Mouse (Mus musculus): ENCODE results near the gene Asic5. TPM values are rescaled to one million over a fixed set of nuclear protein-coding genes. Genes with fewer than 3 reads are reported as not detected.

Gene Asic5
- polyA plus RNA-seq, 1 experiment from 2014 or later, result 0.12 TPM

DNA sequence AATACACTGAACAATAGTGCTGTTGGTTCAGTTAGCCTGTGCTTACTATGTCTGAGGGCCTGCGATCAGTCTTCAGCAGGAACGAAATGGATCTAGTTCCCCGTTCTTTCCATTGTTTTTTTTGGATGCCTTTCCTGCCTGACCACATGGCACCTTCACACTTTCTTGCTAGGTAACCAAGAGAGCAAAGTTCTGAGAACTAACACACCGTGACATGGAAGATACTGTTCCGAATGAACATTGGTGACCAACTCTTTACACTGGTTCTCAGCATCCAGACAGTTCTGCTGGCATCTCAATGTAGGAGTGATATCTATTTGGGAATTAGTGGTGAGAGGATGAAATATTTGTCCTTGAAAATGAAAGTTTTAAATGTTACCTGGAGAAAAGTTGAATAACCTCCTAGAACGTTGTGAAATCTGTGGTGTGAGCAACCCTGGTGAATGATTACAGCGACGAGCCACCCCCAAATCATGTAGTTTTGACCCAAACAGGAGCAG is 40.4 kb downstream of the Asic5 start:
- no peak for ATAC-seq
- Histone ChIP-seq H3K27ac (no peak overlapping the region), H3K4me1 (replicated peaks) (no peaks in the 10 kb centered on the region), H3K4me3 (replicated peaks) (no peak overlapping the region), H3K9ac (replicated peaks) (no peak overlapping the region), H3K36me3 (no peaks in the 10 kb centered on the region), H3K27me3 (no peaks in the 10 kb centered on the region), H3K9me3 (no peaks in the 10 kb centered on the region), H3K4me2 (replicated peaks) (no peak overlapping the region)
- WGBS, result 90% methylated on average over 8 of the region's 8 CpGs

- H3K27ac ChIP-seq, result no peak overlapping the region
- no peaks in the 10 kb centered on the region for H3K4me1 ChIP-seq (replicated peaks)
Observed at GRCm38 (mm10) chr3:82023065-82023464, 41.0 kb downstream of the Asic5 start.

DNA sequence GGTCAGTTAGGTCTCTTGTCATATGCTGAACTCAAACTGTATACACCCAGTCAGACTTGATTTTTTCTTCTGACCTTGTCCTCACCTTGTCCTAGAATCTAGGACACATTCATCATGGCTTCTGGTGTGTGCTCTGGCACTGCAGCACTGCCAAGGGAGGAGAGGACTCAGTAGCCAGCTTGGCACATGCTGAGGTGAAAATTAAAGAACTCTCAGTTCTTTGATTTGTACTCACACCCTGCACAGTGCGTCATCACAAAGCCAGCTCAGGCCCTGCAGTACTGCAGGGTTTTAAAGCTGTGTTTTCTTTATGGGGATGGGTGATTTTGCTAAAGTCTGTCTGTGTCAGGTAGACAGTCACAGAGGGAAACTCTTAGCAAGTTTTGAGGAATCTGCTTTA is 45.2 kb downstream of the Asic5 start:
- Histone ChIP-seq H3K27me3 (no peaks in the 10 kb centered on the region), H3K27ac (no peak overlapping the region), H3K4me3 (replicated peaks) (no peak overlapping the region), H3K36me3 (no peaks in the 10 kb centered on the region), H3K9me3 (no peaks in the 10 kb centered on the region), H3K9ac (replicated peaks) (no peak overlapping the region), H3K4me2 (replicated peaks) (no peak overlapping the region), H3K4me1 (replicated peaks) (no peaks in the 10 kb centered on the region)
- ATAC-seq, result no peak
- WGBS, result 89% methylated on average over 1 of the region's 1 CpGs

More at GRCm38 (mm10) chr3:82023065-82023464, 41.0 kb downstream of the Asic5 start:
- no peak for ATAC-seq
- Histone ChIP-seq H3K4me2 (replicated peaks) (no peak overlapping the region), H3K9me3 (no peaks in the 10 kb centered on the region), H3K9ac (replicated peaks) (no peak overlapping the region), H3K36me3 (no peaks in the 10 kb centered on the region), H3K4me3 (replicated peaks) (no peak overlapping the region), H3K27me3 (no peaks in the 10 kb centered on the region)
- WGBS, result 88% methylated on average over 3 of the region's 3 CpGs

- no peaks in the 10 kb centered on the region for H3K9me3 ChIP-seq
- peak; percentile 81; the same call in 1 of the 2 replicates for ATAC-seq
Observed at GRCm38 (mm10) chr3:82029229-82029628, 47.1 kb downstream of the Asic5 start.

DNA sequence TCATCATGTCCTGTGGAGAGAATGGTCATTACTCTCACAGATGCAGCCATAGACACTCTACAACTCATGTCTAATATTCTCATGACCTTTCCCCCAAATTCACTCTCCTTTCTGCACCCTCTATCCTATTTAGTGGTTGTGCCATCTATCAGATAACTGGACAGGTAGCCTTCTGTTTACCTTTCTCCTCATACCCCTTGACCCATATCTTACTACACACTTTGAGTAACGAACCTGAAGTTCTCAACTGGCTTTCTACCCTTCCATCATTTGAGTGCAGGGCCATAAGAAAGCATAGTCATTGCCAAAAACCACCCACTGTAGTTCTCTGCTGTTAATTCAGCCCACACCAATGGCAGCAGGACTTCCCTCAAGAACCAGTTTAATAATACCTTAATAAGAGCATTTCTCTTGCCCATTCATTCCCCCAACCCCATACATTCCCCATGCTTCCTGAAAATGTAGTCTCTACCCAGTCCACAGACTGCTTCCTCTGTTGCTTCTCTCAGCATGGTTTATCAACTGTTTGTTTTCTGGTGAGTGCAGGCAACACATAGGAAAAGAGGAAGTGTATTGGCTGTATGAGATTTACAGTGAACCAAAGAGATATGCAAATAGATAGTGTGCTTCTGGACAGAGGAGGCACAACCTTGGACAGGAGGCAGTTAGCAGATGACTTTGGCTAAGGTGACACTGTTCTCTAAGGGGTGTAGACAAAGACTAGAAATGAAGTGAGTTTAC is 48.1 kb downstream of the Asic5 start:
- H3K9ac ChIP-seq (replicated peaks), result no peak overlapping the region
- no peaks in the 10 kb centered on the region for H3K9me3 ChIP-seq
- H3K36me3 ChIP-seq, result 0 out of 2 replicates have a peak, but pooled peaks cover 2% of the 10 kb centered on the region
- H3K4me3 ChIP-seq (replicated peaks), result no peak overlapping the region
- no peaks in the 10 kb centered on the region for H3K27me3 ChIP-seq
- no peak for ATAC-seq
- H3K4me1 ChIP-seq (replicated peaks), result no peaks in the 10 kb centered on the region
- H3K27ac ChIP-seq, result no peak overlapping the region
- WGBS, result 84% methylated on average over 1 of the region's 1 CpGs
- H3K4me2 ChIP-seq (replicated peaks), result no peak overlapping the region

More at GRCm38 (mm10) chr3:82029229-82029628, 47.1 kb downstream of the Asic5 start:
- H3K27ac ChIP-seq, result no peak overlapping the region
- no peaks in the 10 kb centered on the region for H3K4me1 ChIP-seq (replicated peaks)
- no peak overlapping the region for H3K9ac ChIP-seq (replicated peaks)
- H3K27me3 ChIP-seq, result no peaks in the 10 kb centered on the region
- no peak overlapping the region for H3K4me3 ChIP-seq (replicated peaks)
- 0 out of 2 replicates have a peak, but pooled peaks cover 2% of the 10 kb centered on the region for H3K36me3 ChIP-seq
- no peak overlapping the region for H3K4me2 ChIP-seq (replicated peaks)
- WGBS, result 4% methylated on average over 3 of the region's 3 CpGs

GRCm38 (mm10) chr3:82036262-82037044 is 54.4 kb downstream of the Asic5 start:
- Histone ChIP-seq H3K4me1 (replicated peaks) (no peaks in the 10 kb centered on the region), H3K36me3 (0 out of 2 replicates have a peak, but pooled peaks cover 2% of the 10 kb centered on the region), H3K4me3 (replicated peaks) (no peak overlapping the region), H3K27me3 (no peaks in the 10 kb centered on the region), H3K9ac (replicated peaks) (no peak overlapping the region), H3K4me2 (replicated peaks) (no peak overlapping the region), H3K9me3 (no peaks in the 10 kb centered on the region), H3K27ac (no peak overlapping the region)
- no peak for ATAC-seq
- 91% methylated on average over 2 of the region's 2 CpGs for WGBS

- no peak for ATAC-seq
- Histone ChIP-seq H3K9ac (replicated peaks) (no peak overlapping the region), H3K4me1 (replicated peaks) (peaks cover 8% of the 10 kb centered on the region), H3K4me3 (replicated peaks) (no peak overlapping the region), H3K27me3 (no peaks in the 10 kb centered on the region), H3K4me2 (replicated peaks) (no peak overlapping the region), H3K9me3 (no peaks in the 10 kb centered on the region), H3K27ac (no peak overlapping the region), H3K36me3 (no peaks in the 10 kb centered on the region)
- 82% methylated on average over 6 of the region's 6 CpGs for WGBS
Observed at GRCm38 (mm10) chr3:82043676-82044075, 61.6 kb downstream of the Asic5 start.

DNA sequence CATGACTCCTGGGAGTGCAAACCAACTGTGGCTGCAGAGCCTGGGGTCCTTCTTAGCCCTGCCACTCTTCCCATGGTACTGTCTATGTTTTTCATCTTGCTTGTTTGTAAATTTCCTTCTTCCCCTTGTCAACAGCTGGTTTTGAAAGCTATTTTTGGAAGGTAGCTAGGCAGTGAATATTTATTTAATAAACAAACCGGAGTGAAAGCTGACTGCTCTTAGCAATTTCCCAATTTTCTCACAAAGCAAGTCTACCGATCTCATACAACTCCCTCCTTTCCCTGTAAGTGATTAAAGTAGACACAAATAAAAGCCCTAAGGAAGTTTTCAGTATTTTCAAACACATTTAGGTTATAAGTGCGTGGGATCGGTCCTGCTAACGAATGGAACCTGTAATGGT is 62.8 kb downstream of the Asic5 start:
- Histone ChIP-seq H3K4me2 (replicated peaks) (no peak overlapping the region), H3K9ac (replicated peaks) (no peak overlapping the region), H3K9me3 (no peaks in the 10 kb centered on the region), H3K27ac (no peak overlapping the region), H3K4me1 (replicated peaks) (peaks cover 20% of the 10 kb centered on the region), H3K4me3 (replicated peaks) (no peak overlapping the region), H3K27me3 (no peaks in the 10 kb centered on the region), H3K36me3 (no peaks in the 10 kb centered on the region)
- 87% methylated on average over 5 of the region's 5 CpGs for WGBS
- no peak for ATAC-seq

GRCm38 (mm10) chr3:82046087-82046486 is 64.0 kb downstream of the Asic5 start:
- Histone ChIP-seq H3K27me3 (no peaks in the 10 kb centered on the region), H3K4me3 (replicated peaks) (no peak overlapping the region), H3K36me3 (no peaks in the 10 kb centered on the region), H3K27ac (no peak overlapping the region), H3K4me1 (replicated peaks) (peaks cover 21% of the 10 kb centered on the region), H3K9me3 (no peaks in the 10 kb centered on the region), H3K4me2 (replicated peaks) (no peak overlapping the region), H3K9ac (replicated peaks) (no peak overlapping the region)
- WGBS, result 93% methylated on average over 8 of the region's 8 CpGs
- ATAC-seq, result no peak

DNA sequence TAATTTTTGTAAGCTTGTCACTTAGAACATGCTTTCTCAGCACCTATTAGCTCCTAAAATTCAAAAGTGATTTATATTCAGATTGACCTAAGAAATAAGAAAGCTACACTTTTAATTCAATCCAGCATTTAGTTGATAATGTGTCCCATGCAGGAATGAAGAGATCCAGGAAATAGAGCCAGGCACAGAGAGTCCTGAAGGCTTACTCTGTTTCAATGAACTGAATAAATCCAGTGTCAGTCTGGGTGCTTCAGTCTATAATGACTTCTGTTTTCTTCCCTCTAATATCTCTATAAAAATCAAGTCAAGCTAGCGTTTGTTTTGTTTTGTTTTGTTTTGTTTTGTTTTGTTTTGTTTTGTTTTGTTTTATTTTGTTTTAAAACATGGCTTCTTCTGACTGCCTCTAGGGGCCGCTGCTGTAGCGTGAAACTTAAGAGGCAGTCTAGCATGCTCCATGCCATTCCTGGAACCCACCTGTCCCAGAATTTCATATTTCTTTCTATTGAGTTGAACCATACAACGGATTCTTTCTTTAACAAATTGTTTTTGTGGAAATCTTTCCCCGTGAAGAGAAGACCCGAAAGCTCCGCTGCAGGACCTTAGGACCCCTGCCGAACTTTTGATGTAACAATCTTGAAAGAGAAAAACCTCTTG is 65.1 kb downstream of the Asic5 start:
- H3K27ac ChIP-seq, result no peak overlapping the region
- H3K4me1 ChIP-seq (replicated peaks), result peaks cover 26% of the 10 kb centered on the region
- no peak overlapping the region for H3K9ac ChIP-seq (replicated peaks)
- no peaks in the 10 kb centered on the region for H3K9me3 ChIP-seq
- no peak overlapping the region for H3K4me3 ChIP-seq (replicated peaks)
- no peak overlapping the region for H3K4me2 ChIP-seq (replicated peaks)
- no peaks in the 10 kb centered on the region for H3K36me3 ChIP-seq
- no peaks in the 10 kb centered on the region for H3K27me3 ChIP-seq
- ATAC-seq, result peak; percentile 58; the same call in 1 of the 2 replicates
- 35% methylated on average over 8 of the region's 8 CpGs for WGBS

GRCm38 (mm10) chr3:82048078-82048477 is 66.0 kb downstream of the Asic5 start:
- no peak overlapping the region for H3K9ac ChIP-seq (replicated peaks)
- peak; percentile 73; the same call in 1 of the 2 replicates for ATAC-seq
- no peak overlapping the region for H3K27ac ChIP-seq
- no peaks in the 10 kb centered on the region for H3K36me3 ChIP-seq
- H3K4me2 ChIP-seq (replicated peaks), result no peak overlapping the region
- H3K27me3 ChIP-seq, result no peaks in the 10 kb centered on the region
- H3K9me3 ChIP-seq, result no peaks in the 10 kb centered on the region
- no peak overlapping the region for H3K4me3 ChIP-seq (replicated peaks)
- peaks cover 28% of the 10 kb centered on the region for H3K4me1 ChIP-seq (replicated peaks)
- WGBS, result 39% methylated on average over 4 of the region's 4 CpGs

DNA sequence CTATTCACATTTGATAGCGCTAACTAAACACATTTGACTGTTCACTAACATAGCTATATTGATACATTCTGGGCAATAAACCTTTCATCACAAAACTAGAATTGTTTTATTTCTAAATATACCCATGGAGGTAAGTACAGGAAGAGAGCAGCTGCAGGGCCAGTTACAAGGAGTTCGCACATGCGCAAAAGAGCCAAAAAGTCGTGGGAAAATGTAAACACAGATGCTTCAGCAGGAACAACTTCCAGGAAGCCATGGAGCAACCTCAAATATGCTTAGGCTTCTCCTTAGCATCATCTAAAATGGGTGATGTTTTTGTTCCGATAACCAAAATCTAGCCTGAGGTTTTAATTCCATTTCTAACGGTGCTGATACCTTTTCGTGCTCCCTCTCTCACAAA is 66.6 kb downstream of the Asic5 start:
- H3K4me2 ChIP-seq (replicated peaks), result peak overlapping the region; percentile 23
- peaks cover 28% of the 10 kb centered on the region for H3K4me1 ChIP-seq (replicated peaks)
- no peak overlapping the region for H3K9ac ChIP-seq (replicated peaks)
- no peak for ATAC-seq
- H3K36me3 ChIP-seq, result no peaks in the 10 kb centered on the region
- no peak overlapping the region for H3K4me3 ChIP-seq (replicated peaks)
- 53% methylated on average over 7 of the region's 7 CpGs for WGBS
- H3K27me3 ChIP-seq, result no peaks in the 10 kb centered on the region
- H3K9me3 ChIP-seq, result no peaks in the 10 kb centered on the region
- peak overlapping the region; percentile 42; the same call in 1 of the 2 replicates for H3K27ac ChIP-seq

Data from midbrain, embryonic 13.5 days (tissue).